Mouse (Mus musculus) embryo, embryonic 10.5 days (tissue): ENCODE measurements around the gene Tspan9.

Experiments
- DNase-seq: peaks from one replicate; pipeline ENCODE4 v3.0.0-alpha.2; 2015; ENCODE audit warnings: low spot score

The Tspan9 gene

DNA sequence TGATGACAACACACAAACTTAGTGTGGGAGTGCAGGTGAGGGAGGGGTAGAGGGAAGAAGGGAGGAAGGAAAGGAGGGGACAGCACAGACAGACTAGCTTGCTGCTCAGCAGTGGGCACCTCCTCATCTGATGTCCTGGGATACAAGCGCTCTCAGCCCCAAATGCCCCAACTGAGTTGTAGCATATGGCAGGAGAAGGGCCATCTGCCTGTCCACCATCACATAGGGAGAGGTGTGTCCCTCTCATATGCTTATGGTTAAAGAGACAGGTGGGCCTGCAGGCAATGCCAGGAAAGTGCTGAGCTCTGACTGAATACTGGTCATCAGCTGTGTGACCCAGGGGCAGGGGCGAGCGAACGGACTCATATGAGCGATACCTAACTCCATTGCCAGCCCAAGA, 163.6 kb downstream of the Tspan9 start:
- no peak for DNase-seq

DNA sequence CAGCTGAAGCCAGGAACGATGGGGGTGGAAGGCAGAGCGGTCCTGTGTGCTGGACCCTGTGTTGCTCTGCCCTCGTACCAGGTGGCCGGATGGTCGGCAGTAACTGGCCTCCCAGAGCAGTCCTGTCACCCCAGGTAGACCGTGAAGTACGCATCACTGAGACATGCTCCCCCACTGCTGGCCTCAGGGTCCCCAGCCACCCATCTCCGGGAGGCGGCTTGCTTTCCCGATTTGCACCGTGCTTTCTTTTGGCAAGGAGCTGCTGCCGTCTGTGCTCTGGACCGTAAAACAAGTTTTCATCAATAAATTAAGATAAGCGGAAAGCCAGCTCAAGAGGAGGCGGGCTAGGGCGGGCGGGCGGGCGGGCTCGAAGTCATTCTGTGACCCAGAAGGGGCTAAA, 164.5 kb downstream of the Tspan9 start:
- no peak for DNase-seq

DNA sequence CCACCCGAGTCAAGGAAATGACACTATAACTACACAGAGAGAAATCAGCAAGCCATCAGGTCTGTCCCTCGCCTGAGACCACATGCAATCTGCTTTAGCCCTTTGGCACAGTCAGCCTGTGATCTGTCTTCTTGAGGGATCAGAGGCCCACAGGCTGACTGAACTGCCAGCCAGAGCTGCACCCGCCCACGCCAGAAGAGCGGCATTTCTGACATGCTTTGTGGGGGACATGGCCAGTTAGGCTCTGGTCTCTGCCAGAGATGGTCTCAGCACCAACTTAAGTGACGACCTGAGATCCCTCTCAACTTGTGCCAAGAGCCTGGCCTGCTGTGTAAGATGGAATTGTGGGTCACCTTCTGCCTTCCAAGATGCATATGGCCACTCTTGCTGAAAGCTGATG, 166.7 kb downstream of the Tspan9 start:
- DNase-seq: no peak

DNA sequence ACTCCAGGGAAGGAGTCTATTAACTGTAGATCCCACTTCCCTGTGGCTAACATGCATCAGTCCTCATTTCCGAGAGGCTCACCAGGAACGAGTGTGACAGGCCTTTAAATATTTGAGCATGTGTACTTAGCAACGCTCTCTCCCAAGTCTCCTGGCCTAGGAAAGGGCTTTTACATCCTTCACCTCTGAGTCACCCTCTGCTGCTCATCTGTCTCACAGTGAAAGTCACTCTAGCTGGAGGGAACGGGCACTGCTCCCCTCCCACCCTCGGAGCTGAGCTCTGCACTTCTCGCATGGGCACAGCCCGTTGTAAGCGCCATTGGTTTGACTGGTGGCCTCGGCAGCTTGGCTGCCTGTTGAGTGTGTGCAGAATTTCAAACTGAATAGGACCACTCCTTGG, 169.4 kb downstream of the Tspan9 start:
- peak; percentile 34 for DNase-seq

DNA sequence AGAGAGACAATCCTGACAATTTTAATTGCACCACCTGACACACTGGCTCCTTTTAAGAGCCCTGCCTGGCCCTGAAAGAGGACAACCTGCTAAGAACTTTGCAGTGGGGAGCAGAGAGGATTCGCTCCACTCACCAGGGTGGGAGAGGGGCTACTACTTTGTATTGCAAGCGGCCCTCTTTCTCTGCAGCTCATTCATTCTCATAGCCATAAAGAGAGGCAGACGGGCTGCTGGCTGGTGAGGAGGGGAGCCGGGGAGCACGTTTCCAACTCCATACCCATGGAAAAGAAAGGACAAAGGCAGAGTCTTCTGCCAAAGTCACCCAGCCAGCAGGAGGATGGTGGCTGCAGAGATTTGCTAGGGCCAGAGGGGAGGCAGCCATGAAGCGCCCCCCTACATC, 169.8 kb downstream of the Tspan9 start:
- DNase-seq: no peak

DNA sequence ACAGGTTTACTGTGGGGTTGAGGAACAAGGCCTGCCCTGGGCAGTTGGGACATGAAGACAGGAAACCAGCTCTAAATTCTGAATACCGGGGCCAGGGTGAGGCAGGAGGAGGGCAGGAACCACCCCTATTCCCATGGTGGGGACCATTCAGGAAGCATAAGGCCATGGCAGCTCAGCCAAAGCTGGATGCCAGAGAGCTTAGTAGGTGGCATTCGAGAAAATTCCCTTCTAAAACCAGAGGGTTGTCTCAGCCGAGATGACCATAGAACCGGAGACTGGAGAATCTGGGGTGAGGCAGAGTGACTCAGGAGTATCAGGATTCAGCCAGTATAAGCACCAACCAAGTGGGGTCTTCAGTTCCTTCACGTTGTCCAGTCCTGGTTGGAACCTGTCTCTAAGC, 171.5 kb downstream of the Tspan9 start:
- DNase-seq: no peak

DNA sequence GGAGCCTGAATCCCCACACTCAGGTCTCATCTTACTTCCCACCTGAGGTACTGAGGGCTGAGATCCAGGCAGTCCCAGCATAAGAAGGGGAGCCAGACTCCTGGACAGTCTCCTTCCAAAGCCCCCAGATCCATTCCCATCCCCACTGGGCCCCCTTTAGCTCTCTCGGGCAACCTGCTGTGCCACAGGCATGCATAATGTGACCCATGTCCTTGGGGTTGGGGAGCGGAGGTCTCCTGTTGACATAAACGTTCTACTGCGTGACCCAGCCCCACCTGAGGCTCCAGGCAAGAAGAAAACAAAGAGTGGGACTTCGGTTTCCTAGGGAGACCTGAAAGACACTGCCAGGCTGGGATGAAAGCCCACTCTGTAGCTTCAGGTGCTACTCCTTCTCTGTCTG, 172.5 kb downstream of the Tspan9 start:
- no peak for DNase-seq

DNA sequence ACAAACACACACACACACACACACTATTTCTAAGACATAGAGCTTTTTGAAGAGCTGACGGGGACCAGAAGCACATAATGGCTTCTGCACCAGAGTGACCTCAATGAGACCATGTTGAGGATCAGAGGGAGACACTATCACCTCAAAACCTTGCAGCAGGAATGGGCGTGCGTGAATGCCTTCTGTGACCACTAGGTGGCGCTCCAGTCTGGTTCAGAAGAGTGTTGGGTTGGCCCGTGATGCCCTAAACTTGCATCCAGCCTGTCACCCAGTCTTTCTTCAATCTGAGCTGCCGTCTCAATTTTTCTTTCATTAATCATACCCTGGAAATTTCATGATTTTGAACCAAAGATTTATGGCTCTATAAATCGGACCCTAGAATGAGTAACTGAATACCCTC, 173.3 kb downstream of the Tspan9 start:
- peak; percentile 90 for DNase-seq

DNA sequence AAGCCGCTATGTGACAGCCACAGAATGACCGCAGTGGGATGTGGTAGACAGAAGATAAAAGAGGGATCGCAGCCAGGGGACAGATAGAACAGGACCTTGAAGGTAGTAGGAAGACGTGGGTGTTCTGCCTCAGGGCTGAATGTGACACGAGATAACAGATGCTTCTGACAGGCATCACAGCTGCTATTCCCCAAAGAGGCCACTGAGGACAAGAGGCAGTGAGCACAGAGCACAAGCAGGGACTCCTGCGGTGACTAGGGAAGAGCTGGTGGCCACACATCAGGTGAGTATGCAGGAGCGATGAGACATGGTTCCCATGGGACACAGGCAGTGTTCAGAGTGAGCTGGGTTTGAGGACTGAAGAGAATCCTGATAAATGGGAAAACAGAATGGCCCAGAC, 173.7 kb downstream of the Tspan9 start:
- no peak for DNase-seq

DNA sequence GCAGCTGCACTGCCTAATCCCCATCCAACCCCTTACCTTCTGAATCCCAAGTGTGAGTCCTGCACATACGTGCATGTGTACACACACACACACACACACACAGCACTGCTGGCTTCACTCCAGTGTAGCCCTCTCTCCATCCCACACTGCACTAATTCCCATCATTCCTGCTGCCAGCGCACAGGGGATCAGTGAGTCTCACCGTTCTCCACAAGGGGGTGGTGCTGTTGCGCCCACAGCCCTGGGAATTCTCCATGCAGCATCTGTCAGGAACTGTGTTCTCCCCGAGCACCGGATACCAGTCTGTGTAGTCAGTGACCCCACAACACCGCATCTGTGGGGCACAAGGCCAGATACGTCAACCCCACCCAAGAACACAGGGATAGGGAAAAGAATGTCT, 177.9 kb downstream of the Tspan9 start:
- peak; percentile 62 for DNase-seq

DNA sequence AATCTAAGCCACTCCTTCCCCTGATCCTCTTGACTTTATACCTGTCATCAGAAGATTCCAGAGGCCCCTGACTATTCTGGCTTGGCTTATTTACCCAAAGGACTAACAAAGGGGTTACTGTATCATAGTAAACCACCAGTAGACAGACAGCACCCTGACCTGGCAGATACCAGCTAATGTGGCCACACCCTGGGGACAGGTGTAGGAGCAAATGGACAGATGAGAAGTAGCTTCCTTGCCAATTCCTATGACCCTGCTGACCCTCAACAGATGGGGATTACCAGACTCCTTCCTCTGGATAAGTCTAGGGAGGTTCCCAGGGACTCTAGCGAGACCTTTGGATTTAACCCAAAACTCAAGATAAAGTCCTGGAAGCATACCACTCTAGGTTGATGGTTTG, 183.2 kb downstream of the Tspan9 start:
- no peak for DNase-seq

DNA sequence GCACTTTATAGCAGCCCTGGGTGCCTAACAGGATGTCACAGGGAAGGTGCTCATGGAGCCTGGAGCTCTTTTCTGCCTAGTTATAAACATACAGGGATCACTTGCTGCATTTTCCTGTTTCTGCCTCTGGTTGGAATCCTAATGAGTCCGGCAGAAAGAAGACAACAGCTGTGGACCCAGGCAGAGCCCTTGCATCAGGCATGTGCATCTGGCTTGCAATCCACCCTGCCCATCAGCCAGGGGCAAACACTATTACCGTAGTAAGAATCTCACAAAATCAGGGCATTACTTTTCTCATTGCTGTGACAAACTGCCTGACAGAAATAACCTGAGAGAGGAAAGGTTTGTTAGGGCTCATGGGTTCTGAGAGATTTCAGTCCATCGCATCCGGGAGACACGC, 187.2 kb downstream of the Tspan9 start:
- no peak for DNase-seq

DNA sequence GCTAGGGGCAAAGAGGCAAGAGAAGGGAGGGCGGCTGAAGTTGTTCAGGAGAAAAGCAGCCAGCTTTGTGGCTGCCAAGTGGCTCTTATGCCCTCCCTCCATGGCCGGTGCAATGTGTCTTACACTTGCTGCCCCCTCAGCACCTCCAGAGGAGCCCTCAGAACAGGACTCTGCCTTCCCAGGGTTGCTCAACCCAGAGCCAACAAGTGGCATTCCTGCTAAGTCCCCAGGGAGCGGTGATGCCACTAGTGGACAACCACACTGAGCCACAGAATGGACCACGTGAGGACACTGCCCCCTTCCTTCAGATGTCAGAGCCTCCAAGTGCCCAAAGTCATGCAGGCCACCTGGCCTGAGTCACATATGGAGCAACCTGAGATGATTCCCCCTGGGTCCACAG, 190.3 kb downstream of the Tspan9 start:
- DNase-seq: no peak

DNA sequence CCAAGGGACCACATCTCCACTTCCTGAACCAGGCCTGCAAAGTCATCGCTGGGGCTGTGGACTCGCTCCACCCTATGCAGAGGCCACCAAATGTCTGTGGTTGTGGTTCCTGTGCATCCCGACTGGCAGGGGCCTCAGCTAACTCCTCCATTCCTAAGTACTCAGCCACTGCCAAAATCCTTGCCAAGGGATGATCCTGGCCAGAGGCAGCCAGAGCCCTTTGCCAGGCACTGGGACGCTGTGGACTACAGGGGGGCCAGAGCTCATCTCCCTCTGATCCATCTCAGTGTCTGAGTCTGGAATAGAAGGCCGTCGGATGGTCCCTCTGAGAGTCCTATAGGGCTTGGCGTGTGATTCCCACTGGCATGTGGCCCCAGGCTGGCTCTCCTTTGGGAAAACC, 193.5 kb downstream of the Tspan9 start:
- DNase-seq: no peak

DNA sequence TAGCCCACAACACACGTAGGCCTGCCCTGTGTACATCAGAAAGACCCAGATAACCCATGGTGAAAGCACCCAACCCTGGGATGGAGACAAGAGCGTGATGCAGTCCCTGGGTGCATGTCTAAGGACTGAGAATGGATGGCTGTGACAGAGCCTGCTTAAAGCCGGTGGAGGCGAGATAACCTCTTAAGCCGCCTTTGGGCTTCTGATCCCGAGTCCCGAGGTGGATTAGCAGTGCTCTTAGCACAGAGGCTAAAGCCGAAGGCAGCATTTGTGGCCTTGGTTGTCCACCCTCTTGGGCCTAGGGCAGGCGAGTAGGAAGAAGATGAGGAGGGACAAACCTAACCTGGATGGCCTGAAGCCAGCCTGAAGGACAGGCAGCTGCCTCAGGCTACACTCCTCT, 194.7 kb downstream of the Tspan9 start:
- DNase-seq: no peak

DNA sequence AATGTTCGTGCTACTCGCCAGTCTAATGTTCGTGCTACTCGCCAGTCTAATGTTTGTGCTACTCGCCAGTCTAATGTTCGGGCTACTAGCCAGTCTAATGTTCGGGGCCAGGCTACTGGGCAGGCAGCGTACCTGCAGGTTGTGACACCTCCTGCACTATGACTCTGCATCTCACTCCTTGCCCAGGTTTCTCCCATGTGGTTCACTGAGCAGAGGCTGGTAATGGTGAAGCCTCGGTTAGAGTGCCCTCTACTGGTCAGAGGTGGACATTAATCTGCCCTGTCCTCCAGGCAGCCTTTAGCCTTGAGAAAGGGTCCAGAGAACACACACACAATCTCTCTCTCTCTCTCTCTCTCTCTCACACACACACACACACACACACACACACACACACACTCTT, 197.7 kb downstream of the Tspan9 start:
- peak; percentile 90 for DNase-seq

DNA sequence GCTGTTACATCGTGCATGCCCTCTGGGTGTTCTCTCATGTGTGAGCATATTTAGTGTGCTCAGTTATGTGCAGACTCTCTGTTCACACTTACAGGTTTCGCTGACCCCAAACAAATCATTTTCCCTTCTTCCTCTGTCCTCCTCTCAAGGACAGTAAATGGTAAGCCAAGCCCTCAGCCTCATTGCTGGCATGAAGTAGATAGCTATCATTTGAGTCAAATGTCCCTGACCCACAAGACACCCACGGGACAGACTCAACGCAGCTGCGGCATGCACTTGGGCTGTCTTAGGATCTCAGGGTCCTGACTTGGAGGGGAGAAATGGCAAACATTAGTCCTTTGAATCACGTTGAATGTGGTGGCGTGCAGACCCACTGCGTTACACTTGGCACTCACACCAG, 201.0 kb downstream of the Tspan9 start:
- no peak for DNase-seq

DNA sequence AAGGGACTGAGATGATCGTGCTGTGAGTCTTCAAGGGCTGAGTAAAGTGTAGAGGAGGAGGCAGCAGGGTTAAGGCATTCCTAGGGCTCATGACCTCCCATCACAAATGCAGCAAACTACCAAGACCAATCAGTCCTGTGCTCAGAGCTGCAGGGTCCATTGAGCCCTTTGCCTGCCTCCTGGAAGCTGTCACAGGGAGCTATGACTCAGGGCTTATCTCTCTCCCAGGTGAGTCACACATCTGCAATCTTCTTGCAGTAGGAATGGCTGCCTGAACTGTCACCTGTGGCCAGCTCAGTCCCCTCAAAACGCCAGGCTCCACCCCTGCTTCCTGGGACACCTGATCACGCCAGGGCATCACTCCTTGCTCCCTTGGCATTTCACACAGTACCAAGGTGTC, 208.3 kb downstream of the Tspan9 start:
- DNase-seq: no peak

DNA sequence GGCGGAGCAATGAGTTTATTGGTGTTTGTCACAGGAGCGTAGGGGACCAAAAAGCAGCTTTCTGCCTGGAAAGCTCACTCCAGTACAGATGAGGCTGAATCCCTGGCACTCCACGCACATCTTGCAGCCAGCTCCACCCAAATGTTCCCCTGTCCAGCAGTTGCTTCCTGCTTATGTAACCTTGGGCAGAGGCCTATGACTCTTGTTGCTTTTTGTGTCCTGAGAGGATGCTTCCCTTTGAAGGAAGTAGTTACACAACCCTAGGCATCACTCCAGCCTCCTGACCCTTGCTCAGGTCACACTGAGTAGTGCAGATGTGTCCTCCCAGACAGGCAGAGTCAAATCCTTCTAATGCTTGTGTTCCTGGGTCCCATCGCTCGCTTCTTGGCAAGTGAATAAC, 209.6 kb downstream of the Tspan9 start:
- DNase-seq: no peak

DNA sequence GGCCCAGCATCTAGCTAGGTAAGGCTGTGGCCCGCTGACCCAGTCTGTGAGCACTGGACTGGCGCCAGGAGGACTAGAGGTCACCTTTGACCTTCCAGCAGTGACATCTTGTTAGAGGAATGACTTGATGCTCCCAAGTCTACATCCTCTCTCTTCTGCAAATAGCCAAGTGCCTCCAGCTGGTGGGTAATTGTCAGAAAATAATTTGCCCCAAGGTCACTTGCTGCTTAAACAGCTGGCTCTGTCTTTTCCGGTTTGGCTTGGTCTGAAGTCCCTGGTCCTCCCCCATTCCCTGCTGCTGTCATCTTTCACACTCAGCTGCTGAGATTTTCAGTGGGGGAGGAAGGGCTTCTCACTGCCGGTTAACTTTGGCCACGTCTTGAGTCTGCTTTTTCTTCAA, 210.7 kb downstream of the Tspan9 start:
- DNase-seq: peak; percentile 69

DNA sequence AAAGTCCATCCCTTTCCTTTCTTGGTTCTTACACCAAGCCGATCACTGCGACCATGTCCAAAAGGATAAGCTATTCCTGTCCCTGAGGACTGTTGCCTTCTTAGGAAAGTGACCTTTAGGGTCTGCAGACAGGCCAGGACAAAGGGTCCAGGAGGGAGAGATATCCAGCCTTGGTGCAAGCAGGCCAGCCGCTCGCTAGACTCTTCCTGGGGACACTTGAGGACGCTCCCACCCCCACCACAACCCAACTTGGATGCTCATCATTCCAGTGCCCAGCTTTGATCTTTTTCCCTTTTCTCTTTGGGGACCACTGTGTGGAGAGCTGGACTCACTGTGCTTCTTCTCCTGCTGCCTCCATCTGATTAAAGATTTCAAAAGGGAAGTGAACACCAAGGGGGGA, 214.7 kb downstream of the Tspan9 start:
- DNase-seq: no peak

DNA sequence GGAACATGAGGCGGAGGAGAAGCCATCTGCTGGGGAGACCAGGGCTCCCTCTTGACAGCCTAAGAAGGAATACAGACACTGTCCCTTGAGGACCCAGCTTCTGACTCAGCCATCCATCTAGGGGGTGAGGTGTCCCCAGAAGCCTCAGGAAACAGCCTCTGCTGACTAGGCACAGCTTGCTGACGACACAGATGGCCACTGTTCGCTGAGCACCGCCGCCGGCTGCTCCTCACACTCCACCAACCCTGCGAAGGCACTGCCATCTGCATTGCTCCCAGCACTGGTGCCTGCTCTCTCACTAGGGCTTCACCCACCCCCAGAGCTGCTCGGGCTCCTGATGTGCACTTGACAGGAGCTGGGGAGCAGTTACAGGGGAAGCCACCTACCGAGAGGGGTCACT, 217.5 kb downstream of the Tspan9 start:
- no peak for DNase-seq

DNA sequence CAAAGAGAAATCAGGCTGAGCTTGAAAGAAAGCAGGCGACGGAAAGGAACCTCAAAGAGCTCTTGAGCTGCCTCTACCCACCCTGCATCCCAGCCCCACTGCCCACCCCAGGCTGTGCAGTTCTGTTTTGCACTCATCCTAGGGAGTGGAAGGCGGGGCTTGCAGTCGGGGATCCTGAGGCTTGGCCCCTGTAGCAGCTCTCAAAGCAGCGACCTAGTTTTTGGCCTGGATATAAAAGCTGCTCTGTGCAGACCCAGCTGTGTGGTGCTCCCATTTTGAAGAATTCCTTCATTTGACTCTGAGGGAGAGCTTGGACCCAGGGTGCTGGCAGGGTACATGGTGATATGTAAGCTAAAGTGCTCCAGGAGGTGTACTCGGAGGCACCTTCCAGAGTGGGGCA, 218.6 kb downstream of the Tspan9 start:
- DNase-seq: no peak

DNA sequence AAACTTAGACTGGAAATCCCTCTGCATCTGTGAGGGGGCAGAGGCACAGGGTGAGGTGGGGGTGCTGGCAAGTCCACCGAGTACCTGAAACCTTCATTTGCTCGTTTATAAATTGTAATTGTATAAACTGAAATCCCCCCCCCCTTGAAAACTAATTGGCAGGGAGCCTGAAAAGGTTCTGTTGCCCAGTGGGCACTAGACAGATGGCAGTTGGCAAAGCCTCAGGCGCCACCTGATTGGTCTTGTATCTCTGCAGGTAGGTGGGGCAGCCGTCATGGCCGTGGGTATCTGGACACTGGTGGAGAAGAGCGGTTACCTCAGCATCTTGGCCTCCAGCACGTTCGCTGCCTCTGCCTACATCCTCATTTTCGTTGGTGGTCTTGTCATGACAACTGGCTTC, 220.1 kb downstream of the Tspan9 start:
- no peak for DNase-seq

DNA sequence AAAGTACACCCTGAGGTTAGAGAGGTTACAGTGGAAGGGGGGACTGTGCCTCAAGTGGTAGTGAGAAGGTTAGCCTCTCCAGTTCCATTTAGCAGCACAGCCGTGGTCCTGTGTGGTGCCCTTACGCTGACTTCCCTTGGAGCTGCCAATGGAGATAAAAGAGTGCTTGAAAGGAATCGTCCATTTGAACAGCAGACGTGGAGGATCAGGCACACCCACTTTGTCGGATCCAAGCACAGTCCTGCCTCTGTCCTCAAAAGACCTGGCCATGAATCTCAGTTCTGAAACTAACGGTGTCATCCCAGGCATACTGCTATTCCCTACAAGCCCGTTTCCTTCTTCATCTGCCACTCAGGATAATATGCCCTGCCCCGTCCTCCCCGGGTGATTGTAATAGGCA, 221.4 kb downstream of the Tspan9 start:
- DNase-seq: no peak
